Mouse (Mus musculus) yolk sac, embryonic 10.5 days (tissue): Measurements from ENCODE around the gene Ccdc121.

Experiments
- DNase-seq: peaks from one replicate; pipeline ENCODE4 v3.0.0-alpha.2; 2017; ENCODE audit warnings: low spot score

Gene Ccdc121

GRCm38 (mm10) chr1:181511307-181511706, at the start of gene Ccdc121:
Gene Ccdc121, minus strand, starts transcription at chr1:181511451.
- DNase-seq: peak; percentile 9

DNA sequence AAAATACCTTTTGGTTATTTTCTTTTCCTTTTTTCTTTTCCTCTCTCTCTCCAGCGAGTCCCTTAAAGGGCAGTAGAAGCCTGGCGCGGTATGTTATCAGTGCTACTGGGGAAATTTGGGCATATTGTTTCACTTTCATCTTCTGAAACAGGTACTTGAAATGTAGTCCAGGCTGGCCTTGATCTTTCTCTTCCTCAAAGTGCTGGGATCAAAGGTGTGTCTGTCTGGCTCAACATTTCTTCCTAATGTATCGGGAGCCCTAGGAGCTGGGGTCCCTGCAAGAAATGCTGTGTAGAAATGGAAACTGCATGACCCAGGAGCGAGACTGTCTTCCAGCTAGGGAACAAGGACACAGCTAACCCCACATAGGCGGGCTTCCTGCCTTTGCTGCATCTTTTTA, 49.1 kb upstream of the Ccdc121 start:
- DNase-seq: no peak

- DNase-seq: no peak
These were observed 48.4 kb upstream of the Ccdc121 start for GRCm38 (mm10) chr1:181559655-181560054.

DNA sequence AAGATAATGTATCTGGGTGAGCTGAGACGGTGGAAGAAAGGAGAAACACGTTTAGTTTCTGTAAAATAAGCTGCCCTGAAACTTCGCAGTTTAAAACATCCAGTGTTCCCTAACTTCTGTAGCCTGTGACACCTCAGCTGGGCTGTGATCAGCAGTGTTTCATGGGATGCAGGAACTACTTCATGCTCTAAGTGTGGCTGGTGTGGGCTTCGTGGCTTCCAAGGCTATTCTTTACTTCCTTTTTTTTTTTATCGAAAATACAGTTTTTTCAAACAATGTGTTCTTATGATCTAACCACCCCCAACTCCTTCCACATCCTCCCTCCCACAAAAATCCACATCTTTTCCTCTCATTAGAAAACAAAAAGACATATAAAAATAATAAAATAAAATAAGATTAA, 44.2 kb upstream of the Ccdc121 start:
- no peak for DNase-seq

GRCm38 (mm10) chr1:181552533-181553410, 41.5 kb upstream of the Ccdc121 start:
- DNase-seq: no peak

- no peak for DNase-seq
These were observed 39.6 kb upstream of the Ccdc121 start for GRCm38 (mm10) chr1:181550826-181551225.

GRCm38 (mm10) chr1:181549987-181550386, 38.7 kb upstream of the Ccdc121 start:
- DNase-seq: no peak

DNA sequence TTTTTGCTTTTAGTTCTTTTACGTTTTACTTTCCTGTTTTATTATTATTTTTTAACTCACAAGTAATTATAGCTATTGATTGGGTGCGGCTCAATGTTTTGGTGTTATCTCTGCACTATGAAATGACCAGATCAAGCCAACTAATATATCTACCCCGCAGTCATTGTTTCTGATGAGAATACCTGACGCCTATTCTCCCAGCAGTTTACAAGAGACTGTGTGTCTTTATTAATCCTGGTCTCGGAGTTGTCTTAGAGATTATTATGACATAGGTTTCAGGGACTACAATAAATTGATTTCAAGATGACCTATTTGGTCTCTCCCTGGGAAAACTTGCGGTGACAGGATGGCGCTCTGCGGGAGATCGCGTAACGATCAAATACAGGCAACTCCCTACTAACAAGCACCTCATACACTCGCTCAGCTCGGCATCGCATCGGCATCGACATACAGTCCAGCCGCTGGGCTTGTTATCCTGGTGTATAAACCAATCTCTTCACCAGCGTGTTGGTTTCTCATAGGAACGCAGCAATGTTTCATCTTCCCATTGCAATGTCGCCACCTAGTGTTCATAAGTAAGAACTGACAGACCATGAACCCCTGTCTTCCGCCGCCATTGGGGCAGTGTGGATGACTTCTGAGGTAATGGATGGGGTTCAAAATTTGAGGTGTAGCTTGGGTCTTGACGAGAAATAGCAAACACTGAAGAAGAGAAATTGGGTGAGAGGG, 34.0 kb upstream of the Ccdc121 start:
- DNase-seq: peak; percentile 49

- DNase-seq: no peak
These were observed 32.6 kb upstream of the Ccdc121 start for GRCm38 (mm10) chr1:181543711-181544383.

DNA sequence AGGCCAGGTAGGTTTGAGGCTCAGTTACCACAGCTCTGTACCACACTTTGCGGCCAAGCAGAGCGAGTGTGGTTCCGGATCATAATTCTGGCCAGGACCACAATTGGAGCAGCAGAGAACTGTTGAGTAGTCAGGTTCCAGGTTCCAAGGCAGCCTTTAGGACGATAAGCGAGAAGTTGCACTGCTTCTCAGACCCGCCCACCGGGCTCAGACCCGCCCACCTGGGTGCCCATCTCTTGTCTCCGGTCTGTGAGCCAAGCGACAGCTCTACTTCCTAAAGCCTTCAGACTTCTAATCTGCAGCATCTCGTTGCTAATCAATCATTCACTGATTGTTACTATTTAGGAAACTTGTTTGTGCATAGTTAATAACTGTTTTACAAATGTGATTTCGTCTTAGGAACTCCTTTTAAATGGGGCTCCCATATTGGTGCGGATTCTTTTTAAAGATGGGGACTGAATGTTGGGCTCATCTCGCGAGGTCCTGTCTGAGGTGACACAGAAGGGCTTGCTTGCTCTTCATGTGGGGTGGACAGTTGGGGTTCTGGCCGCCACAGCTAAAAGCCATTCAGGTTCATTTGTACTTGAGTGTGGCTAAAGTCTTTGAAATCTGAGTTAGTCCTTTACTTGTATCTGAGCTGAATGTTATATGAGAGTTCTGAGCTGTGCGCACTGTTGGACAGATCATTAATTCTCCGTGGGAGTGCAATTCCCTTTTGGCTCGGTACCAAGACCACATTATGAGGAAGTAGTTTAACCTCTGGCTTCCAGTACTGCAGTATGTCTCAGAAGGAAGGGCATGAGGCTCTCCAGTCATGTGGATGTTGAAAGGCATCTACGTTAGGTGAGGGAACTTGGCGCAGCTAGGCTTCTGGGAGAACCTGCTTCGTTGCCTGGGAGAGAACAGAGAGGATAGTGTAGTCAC, 28.9 kb upstream of the Ccdc121 start:
- DNase-seq: no peak

DNA sequence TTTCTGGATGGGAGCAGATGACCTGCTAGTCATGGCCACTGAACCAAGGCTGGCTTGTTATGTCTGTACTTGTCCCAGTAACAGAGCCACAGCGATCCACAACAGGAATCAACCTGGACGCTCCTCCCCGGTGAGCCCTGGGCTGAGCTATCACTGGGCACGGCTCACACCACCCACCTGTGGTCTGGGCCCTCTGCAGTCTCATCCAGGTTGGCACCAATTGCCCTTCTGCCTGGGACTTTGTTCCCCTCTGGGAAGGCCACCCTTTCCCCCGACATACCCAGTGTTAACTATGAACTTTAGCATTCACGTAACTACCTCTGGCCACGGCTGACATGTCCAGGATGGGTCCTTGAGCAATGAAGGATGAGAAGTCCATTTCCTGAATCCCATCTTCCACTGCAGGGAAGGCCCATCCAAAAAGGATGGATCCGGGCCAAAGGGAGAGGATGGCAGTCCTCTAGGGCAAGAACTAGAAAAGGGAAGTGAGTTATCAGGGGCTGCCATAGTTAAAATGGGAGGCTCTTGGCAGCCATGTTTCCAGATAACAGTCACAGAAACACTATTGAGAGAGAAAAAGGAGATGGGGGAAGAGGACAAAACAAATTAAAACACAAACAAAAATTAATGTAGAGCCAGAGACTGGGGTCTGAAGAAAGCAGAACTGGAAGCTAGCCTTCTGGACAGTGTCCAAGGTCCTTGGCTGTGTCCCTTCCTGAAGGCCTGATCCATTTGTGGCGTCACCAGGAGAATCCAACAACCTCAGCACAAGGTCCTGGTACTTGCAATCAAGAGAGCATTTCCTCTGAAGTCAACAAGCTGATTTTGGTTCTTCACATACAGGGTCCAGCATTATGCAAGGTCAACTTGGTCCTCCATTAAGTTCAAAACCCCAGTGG, 26.6 kb upstream of the Ccdc121 start:
- DNase-seq: no peak

- DNase-seq: no peak
These were observed 24.1 kb upstream of the Ccdc121 start for GRCm38 (mm10) chr1:181535165-181535873.

- no peak for DNase-seq
These were observed 18.1 kb upstream of the Ccdc121 start for GRCm38 (mm10) chr1:181529368-181529767.

GRCm38 (mm10) chr1:181525996-181526395, 14.7 kb upstream of the Ccdc121 start:
- no peak for DNase-seq

GRCm38 (mm10) chr1:181523831-181524230, 12.6 kb upstream of the Ccdc121 start:
- no peak for DNase-seq

DNA sequence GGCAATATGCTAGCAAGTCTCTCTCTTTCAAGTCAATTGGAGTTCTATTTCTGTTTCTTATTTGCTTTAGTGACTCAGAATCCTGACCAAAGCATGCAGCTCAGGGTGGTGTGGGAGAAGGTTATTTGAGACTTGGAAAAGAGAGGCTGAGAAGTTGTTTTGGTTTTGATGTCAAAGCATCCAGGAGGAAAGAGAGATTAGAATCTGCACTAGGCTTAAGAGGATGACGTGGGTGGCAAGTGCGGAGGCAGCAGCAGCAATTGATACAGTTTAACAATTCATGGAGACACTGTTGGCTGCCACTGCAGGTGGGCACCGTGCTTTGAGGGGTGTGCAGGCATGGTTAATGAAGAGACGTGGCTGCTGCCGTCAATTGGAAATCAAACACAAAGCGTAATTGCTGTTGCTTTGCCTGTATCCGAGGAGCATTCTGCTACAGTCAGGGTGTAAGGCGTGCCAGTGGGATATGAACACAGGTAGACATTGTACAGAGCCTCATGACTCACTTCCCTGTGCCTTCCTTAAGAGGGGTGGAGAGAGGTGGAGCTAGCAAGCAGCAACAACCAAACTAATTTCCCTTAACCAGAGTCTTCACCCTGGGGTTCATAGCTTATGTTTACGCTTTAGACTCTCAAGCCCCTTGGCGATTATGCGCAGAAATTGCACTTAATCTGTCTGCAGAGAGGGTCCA, 10.3 kb upstream of the Ccdc121 start:
- no peak for DNase-seq

DNA sequence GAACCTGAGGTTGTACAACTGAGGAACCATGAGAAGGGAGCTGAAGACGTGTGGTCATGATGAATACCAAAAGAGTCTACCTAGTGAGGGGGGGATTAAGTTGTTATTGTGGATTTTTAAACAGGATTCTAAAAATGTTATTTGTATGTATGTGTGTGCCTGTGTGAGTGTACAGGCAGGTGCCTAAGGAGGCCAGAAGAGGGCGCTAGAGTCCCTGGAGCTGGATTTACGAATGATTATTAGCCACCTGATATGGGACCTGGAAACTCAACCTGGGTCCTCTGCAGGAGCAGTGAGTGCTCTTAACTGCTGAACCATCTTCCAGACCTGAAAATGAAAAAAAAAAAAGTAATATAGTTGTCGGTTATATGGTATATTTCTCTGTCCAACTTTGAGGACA, 7.9 kb upstream of the Ccdc121 start:
- no peak for DNase-seq

DNA sequence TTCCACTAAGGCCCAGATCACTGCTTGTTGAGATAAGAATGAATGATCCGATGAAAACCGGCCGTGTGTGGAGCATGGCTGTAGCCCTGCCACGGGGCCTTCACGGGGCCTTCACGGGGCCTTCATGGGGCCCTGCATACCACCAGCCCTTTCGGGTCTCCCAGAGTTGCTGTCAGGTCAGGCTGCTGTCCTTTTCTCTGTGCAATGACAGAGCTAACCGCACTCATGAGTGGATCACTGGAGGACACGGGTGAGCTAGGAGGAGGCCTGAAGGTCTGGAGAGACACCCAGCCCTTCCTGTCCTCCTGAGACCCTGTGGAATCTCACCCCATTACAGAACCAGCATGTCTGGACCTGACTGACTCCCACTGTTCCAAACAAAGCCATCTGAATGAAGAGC, 6.8 kb upstream of the Ccdc121 start:
- no peak for DNase-seq

- DNase-seq: no peak
These were observed 1.3 kb upstream of the Ccdc121 start for GRCm38 (mm10) chr1:181512430-181513129.
